Mouse (Mus musculus): ENCODE results near the gene Gm7534.

The Gm7534 gene

DNA sequence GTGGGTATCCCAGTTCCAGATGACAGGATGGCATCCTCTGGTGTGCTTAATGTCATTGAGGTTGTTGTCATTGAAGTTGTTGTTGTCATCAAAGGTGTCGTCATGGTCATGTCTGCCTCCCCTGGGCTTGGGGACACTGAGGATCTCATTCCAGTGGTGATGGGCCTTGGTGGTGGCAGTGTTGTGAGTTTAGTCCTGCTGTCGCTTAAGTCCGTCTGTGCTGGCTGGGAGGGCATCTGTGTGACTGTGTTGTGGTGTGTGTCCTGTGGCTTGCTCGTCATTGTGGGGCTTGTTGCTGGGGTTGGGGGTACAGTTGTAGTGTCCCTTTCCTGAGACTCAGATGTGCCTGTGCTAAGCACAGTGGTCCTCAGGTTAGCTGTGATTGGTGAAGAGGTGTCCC, at the start of gene Gm7534:
Gm7534 (minus strand) TSS at position 101 of the 400 bp plus-strand sequence.
- no peak for DNase-seq (ENCODE audit: extremely low spot score)

DNA sequence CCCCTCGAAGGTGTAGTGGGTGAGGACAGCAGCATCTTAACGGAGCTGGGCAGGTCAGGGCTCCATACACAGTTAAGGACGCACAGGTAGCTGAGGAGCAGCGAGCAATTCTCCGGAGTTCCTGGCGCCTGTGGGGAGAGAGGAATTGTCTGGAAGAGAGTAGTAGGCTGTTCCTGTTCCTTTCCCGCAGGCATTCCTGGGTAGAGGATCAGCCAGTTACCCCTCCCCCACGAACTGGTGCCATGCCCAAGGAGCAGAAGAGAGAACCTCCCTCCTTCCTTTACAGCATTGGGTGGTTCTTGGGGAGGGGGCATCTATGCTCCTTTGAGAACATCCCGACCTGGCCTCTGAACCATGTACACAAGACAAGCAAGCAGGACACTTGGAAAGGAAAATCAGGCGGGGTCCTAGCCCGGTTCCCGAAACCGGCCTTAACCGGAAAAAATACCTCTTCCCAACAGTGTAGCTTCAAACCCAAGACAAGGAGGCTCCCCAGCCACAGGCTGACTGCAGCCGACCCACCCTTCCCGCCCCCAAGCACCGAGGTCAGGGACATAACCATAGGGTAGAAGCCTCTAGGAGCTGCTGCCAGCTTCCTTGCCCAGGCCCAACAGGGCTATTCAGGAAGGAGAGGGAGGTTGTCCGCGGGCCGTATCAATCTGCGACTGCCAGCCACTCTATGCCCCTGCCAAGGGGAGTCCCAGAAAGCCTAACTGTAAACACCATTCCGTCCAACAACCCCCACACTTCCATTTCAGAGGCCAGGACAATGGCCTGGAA, 49.5 kb upstream of the Gm7534 start:
- peak; percentile 61 for DNase-seq (ENCODE audit: extremely low spot score)

DNA sequence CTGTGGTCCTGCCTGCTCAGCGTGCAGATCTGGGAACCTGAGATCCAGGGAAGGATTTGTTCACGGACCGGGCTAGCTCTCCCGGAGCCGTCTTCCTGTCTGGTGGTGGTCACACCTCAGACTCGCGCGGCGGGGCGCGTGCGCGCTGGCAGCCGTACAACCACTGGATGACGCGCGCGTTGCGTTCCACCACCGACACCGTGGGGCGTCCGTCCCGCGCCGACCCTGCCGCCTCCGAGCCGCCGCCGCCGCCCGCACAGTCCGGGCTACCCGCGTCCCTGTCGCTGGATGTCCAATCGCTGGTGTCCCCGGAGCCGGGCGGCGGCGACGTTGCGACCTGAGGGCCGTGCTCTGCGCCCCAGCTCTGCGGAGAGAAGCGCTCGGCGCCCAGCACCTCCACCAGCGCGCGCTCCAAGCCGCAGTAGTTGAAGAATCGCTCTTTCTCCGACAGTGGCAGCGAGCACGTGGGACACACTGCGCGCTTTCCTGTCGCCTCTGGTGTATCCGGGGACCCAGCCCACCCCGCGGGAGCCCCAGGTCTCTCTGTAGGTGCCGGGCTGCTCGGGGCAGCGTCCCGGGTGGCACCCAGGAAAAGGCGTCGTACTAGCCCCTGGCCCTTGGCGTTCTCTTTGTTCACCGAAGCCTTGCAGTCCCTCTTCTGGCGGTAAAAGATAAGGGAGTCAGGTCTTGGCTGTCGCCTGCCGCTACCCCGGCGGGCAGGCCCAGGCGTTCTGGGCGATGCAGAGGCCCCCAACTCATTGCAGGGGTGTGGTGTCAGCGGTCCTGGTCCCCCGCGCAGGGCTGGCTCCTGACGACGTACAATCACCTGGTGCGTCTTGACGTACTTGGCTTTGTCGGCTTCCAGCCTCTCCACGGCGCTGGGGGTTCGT, 48.7 kb upstream of the Gm7534 start:
- peak; percentile 72 for DNase-seq (ENCODE audit: extremely low spot score)

DNA sequence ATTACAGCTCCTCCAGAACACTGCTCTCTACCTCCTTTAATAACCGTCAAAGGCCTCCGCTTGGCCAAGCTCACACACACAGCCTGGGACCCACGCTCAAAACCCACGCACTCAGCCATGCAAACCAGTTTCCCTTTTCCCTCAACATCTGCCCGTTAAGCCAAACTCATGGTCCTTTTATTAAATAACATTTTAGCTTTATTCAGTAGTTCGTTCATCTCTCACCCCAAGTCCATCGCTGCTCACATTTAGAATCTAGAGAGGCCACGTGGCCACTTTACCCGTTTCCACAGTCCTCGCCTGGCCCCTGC, 48.1 kb upstream of the Gm7534 start:
- DNase-seq (ENCODE audit: extremely low spot score): peak; percentile 68

DNA sequence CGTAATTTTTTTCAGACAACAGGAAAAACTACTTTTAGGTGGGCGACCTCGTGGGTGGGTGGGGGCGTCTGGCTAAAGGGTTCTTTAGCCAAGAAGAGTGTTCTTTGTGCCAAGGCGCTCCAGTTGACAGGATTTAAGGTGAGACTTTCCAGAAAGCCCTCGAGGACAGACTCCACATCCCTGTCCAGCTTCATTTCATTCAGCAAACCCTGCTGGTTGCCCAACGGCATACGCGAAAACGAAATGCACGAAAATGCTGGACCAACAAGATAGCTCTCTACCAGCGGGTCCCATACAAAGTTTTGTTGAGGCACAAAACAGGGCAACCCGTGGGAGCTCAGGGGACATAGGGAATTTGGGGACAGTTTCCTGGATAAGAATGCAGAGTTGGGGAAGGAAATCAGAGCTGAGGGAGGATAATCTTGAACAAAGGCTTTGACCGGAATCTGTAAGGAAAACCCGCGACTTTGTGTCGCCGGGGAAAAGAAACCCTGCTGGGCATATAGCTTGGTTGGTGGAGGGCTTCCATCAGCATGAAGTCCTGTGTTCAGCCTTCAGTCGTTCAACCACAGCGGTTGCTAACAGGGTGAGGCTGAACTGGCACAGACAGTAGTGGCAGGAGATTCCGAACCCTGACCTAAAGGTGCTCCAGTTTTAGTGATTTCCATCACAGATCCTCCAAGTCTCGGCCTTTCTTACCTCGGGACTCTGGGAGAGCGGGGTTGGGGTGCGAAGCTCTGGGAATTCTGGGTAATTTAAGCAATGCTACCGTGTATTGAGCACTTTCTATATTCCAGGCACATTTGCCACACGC, 47.5 kb upstream of the Gm7534 start:
- peak; percentile 53 for DNase-seq (ENCODE audit: extremely low spot score)

DNA sequence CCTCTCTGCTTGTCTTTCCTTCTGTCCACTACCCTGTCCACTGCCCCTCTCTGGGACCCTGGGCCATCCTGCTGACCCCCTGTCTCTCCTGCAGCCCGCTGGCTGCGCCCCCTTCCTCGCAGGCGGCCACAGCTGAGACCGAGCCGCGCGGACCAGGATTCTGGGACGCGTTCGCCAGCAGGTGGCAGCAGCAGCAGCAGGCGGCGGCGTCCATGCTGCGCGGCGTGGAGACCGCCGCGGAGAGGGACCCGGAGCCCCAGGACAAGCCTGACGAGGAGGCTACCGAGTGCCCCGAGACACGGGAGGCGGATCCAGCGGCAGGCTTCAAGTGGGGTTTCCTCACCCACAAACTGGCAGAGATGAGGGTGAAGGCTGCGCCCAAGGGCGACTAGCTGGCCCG, 46.8 kb upstream of the Gm7534 start:
- DNase-seq (ENCODE audit: extremely low spot score): peak; percentile 84

DNA sequence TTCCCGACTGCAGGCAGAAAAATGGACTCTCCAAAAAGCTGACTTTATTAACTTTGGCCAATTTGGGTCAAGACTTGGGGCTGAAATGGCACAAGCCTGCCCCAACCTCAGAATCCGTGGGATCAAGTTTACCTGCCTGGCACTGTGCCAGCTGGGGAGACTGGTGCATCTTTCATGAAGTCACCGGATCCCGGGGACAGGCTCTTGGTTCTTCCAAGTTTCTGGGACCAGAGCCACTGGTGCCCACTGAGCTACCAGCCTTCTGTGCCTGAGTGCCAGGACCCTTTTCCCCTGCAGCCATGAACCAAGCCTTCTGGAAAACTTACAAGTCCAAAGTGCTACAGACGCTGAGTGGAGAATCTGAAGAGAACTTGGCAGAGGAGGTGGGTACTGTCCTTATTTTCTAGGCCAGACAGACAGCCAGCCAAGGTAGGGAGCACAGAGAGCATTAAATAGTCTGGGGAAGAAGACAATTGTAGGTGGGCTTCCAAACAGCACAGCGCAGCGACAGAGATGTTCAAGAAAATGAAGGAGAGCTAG, 44.0 kb upstream of the Gm7534 start, which contains the start of gene Gm30191:
Gm30191 (plus strand) TSS at position 217 of the 540 bp plus-strand sequence.
- DNase-seq (ENCODE audit: extremely low spot score): no peak

DNA sequence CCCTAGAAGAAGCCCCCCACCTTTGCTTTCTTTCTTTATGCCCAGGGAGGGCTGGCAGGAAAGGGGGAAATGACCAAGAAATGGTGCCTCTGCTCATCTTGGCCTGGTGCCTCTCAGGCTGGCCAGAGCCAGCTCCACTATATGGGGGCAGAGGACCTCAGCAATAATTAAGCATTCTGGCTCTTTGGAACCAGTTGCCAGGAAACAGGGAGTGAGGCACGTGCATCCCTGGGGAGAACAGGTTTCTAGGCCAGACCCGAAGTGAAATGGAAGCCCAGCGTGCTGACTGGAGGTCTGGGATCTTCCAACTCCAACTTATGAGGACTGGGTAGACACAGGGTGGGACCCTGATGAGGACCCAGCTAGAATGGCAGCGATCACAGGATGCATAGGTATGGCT, 43.5 kb upstream of the Gm7534 start:
- DNase-seq (ENCODE audit: extremely low spot score): no peak

DNA sequence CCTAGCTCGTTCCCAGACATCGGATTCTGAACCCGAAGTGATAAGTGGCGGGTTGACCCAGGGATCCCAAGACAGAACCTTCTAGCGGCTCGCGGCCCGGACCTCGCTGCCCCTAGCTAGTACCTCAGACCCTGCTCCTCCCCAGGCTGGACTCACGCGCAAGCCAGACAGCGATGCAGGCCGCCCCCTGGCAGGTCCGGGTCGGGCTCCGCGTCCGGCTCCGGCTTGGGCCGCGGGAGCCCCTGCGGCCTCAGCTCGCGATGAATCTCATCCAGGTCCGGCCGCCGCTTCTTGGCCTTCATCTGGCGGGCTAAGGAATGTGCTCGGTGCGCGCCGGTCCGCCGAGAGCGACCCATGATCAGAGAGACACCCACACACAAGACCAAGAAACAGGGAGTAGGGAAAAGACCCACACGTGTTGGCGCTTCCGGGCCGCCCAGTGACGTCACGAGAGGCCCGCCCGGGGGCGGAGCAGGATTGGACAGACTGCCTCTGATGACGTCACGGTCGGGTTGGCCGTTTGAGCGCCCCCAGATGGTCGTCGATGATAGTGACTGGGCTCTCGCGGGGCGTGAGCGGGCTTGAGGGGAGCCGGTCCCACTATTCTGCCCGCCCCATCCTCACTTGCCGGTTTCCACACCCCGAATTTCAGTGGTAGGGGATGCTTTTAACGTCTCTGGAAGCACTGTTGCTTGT, 42.5 kb upstream of the Gm7534 start, which contains the start of gene Zfp593:
Zfp593 (minus strand) TSS at position 445 of the 696 bp plus-strand sequence.
- DNase-seq (ENCODE audit: extremely low spot score): peak; percentile 97

DNA sequence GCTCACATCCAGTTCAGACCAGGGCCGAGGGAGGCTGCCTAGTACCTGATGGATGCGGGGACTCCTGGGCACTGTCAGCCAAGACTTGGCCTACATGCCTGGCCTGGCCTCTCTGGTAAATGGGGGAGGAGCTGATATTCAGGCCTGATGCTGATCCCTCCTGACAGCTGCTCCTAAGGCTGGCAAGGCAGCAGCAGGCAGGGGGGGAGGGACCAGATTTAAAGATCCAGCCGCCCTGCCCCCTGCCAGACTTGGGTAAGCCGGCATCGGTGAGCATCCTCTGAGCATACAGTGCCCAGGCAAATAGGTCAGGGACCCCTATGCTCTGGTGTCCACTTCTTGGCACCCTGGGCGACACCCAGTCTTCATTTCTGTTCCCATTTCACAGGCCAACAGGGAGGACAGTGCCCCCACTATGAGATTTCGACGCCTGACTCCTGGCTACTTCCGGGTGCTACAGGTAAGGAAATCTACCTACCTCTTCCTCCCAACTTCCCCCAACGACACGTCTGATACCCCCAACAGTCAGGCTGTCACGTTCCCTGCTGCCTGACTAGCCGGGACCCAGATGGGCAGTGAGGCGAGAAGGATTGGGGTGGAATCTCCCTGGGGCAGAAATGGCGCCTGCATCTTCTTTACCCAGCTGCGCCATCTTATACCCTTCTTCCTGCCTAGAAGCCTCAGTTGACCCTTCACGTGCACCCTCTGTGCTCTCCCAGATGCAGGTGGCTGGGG, 40.9 kb upstream of the Gm7534 start, which contains the start of gene E130218I03Rik:
E130218I03Rik (plus strand) TSS at position 147 of the 735 bp plus-strand sequence.
- DNase-seq (ENCODE audit: extremely low spot score): no peak

DNA sequence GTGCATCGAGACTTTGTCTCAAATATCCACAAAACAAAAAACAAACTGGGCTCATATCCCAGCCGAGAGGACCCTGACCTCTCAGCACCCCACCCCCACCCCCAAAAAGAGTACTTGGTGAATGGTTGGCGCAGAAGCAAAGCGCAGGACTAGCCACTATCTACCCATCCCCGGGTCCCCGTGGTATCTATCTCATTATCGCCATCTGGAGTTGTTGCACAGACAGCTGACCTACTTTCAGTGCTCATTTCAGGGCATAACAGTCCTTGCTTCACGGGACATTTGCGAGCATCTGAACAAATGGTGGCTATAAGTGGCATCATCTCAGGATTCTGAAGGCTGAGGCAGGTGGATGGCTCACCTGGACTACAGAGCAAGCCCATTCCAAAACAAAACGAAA, 35.9 kb upstream of the Gm7534 start:
- DNase-seq (ENCODE audit: extremely low spot score): no peak

DNA sequence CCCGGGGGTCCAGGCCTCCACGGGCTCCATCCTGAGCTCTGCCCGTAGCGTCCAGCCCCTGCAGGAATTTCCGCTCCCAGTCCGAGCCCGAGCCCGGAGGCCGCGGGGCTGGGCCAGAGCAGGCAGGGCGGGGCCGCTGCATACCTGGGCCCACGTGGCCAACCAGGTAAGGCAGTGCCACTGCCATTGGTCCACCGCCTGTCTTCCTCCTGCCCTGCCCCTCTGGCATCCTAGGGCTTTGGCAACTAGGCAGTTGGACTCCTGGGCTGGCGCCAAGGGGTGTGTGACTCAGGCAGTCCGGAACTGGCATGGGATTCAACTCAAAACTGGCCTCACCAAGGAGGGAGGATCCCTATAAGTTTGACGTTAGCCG, 35.5 kb upstream of the Gm7534 start, which contains the start of gene Cnksr1:
Cnksr1 (minus strand) TSS at position 121 of the 373 bp plus-strand sequence.
- peak; percentile 19 for DNase-seq (ENCODE audit: extremely low spot score)

DNA sequence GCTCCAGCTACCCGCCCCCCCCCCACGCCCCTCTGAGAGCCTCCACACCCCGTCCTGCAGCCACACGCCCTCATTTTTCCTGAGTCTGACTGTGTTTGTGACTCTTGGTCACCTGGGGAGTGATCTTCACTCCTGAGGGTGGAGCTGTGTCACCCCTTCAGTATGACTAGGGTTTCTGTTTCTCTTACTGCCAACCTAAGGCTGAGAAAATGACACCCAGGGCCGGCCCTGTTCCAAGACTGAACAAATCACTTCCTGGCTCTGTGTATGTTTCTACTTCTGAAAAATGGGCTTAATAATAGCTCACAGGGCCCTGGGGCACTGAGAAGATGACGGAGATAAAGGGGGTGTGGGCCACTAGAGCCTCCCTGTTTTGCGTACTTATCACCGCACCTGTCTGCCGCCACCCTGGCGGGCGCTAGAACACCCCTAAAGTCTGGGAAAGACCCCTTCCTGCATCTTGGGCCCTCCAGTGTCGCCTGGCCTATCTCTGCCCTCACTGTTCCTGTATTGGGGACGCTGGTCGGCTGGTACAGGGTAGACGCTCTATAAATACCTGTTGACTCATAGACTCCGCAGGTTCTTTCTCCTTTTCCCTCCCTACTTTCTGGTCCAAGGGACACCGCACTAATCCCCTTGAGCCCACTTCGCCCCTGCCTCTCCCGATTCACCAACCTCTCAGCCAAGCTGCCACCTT, 34.9 kb upstream of the Gm7534 start:
- DNase-seq (ENCODE audit: extremely low spot score): no peak

DNA sequence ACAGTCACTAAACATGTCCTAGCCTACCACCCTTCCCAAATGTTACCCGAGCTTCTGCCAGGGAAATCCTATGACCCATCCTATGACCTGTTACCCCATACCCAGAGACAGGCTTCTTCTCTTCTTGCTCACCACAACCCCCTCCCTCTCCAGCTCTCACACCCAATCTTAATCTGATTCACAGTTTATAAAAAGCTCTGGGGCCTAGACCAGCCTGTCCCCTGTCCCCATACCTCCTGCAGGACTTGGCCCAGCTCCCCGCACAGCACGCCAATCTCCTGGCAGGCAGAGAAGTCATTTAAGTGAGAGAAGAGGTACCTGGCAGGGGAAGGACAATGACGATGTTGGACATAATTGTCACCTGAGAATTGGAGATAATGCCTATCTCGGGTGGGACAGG, 32.1 kb upstream of the Gm7534 start:
- DNase-seq (ENCODE audit: extremely low spot score): no peak

DNA sequence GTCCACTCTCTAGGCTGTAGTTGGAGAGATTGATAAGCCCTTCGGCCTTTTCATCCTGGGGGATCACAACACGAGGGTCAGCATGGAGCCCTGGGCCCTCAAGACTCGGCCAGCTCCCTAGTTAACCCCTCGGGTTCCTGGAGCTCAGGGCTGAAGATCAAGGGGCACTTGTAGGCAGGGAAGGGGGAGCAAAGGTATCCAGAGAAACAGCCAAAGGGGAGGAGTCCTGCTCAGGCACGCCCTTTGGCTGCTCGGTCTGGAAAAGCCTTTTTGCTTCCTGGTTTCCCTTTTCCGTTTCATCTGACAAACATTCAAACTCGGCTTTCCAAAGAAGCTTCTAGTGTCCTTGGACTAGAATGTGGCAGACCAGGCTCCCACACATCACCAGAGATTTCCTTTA, 27.6 kb upstream of the Gm7534 start:
- DNase-seq (ENCODE audit: extremely low spot score): no peak

DNA sequence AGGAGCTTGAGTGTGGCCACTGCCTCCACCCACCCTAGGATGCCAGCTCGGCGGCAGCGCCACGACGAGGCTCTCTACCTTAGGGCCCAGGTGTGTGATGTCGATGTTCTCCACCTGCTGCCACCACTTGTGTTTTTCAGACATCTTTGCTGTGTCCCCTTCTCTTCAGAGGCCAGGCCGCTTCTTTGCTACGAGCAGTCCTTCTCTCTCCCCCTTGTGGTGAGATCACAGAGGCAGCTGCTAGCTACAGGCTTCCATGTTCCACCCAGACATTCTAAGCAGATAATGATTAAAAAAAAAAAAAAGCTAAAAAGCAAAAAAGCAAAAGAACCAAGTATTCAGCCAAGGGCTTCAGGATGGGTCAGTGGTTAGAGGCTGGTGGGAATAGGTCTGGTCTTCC, 24.4 kb upstream of the Gm7534 start, which contains the start of gene Catsper4:
Catsper4 (minus strand) TSS at position 190 of the 400 bp plus-strand sequence.
- no peak for DNase-seq (ENCODE audit: extremely low spot score)

DNA sequence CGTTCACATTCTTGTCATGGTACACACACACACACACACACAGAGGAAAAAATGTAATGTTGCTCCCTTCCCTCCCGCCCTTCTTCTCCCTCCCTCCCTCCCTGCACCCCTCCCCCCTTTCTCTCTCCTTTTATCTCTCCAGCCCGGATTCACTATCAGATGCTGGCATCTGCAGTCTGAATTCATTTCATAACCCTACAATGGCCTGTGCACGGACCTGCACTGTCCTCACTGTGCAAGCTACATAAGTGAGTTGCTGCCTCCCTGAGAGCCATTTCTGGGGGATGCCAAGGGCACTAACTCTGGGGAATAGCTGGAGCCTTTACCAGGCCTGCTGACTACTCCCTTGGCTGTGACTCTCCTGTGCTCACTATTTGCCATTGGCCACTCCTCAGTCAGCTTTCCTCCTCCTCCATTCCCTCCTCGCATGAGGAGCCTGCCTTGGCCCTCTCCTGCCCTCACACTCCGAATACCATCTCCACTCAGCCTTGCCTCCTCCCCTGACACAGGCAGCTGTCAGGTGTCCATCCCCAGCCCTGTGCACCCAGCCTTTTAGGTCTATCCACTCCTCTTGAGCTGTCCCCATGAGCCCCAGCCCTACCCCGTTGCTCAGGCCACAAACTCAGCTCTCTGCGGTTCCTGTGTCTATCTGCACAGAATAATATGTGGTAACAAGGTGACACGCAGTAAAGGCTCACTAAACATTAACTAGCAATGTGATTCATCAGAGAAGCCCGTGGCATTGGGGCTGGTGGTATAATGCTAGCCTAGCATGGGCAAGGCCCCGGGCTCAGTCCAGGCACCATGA, 20.2 kb upstream of the Gm7534 start:
- DNase-seq (ENCODE audit: extremely low spot score): no peak

DNA sequence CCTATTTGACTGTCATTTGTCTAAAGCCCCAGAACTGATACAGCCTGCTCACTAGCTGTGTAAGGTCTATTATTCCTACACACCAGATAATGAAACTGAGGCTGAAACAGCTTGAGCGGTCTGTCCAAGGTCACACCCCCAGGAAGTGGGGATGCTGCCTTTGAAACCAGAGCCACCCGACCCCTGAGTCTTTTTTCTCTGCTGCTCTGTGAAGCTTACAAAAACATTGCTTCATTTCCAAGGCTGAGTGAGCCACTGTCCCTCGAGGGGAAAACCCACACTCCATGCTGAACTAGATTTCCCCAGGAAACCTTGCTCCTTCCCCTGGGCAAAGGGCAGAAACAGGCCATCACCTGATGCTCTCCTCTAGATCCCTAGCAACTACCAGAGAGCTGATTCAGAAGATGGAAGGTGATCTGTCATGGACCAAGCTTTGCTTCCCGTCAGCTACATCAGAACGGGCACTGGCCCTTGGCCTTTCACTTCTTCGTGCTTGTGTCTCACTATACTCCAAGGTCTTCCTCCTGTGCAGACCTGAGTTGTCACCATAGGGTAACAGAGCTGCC, 3.8 kb upstream of the Gm7534 start:
- DNase-seq (ENCODE audit: extremely low spot score): no peak
